Mouse (Mus musculus) lung, postnatal 36 days (tissue): Measurements from ENCODE around the gene Srgap2.

Experiments
- DNase-seq: peaks from one replicate; pipeline ENCODE4 v3.0.0; 2022; ENCODE audit warnings: mixed read lengths

Srgap2 gene

DNA sequence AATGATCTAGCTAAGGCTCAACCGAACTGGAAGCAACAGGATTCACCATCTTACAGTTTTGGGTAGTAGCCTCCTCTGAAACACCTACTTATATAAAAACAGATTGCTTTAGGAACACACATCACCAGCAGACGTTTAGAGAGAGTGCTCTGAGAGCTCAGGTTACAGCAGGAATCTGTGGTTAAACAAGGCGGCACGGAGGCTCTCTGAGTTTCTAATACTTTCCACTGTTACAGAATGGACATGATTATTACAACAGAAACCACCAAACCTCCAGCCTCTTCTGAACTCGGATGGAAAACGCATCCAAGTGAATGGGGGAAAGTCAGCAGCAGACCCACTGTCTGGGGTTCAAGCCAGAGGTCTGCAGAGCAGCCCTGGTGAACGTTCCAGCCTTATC, 291.1 kb downstream of the Srgap2 start:
- DNase-seq, result no peak
